Mouse (Mus musculus) thymus, postnatal 25 days (tissue): Measurements from ENCODE around the gene Nxn.

Experiments used
- DNase-seq: peaks from one replicate; pipeline ENCODE4 v3.0.0; 2022

Nxn gene

DNA sequence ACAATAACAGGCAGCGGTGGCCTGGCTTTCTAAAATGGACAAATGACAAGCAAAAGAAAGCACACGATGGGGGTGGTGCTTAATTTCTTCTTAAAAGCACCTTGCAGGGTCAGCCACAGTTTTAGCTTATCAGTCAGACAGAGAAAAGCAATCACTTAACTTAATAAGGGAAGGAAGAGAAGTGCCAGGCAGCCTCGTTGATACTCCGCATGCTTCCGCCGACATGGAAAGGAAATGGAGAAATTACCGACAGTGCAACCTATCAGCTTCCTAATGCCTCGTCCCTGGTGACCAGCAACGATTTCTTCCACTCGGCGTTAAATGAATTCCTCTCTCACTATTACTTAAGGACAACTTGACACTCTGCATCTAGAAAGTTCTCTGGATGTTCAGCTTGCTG is 70.9 kb downstream of the Nxn start:
- DNase-seq = no peak

DNA sequence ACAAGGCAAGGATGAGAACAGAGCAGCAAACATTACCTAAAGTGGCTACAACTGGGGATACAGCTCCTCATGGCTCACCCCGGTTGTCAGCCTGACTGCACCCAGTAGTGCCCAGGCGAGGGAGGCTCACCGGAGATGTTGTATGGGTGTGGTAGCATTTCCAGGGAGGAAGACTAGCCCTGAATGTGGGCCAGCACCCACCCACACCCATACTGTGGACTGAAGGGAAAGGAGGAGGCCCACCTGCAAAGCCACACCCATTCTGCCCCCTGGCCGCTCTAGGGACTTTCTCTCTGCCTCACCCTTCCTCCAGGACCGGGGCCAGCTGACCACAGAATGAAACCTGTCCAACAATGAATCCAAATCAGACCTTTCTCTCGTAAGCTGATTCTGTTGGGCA is 72.3 kb downstream of the Nxn start:
- no peak for DNase-seq

DNA sequence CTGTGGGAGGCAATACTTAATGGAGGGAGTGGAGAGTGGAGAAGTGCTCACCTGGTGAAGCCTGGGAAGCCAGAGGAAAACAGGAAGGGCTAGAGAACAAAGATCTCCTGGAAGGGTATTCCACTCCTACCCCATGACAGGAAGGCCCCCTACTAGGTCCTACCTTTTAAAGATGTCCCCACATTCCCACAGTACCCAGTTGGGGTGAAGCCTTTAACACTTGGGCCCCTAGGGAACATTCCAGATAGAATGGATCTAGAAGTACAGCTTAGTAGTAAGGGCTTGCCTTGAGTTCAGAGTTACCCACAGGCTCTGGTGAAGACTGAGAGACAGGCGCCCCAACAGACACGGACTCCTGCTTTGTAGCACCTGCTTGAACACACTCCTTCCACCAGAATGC is 72.9 kb downstream of the Nxn start:
- DNase-seq = no peak

DNA sequence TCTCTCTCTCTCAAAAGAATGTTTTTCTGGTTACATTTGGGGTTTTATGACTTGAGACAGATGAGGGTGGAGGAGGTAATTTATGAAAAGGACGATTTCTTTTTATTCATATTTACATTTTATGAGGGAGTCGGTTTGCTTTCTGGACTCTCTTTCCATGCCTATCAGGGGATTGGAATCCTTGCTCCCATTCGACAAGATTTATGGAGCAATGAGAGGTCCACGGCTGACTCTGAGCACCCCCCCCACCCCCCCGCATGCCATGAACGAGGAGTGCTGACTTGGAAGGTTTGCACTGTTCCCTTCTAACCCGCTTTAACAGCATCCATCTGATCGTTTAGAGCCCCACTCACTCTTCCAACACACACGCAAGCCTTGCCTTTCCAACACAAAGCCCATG is 74.1 kb downstream of the Nxn start:
- DNase-seq = no peak

DNA sequence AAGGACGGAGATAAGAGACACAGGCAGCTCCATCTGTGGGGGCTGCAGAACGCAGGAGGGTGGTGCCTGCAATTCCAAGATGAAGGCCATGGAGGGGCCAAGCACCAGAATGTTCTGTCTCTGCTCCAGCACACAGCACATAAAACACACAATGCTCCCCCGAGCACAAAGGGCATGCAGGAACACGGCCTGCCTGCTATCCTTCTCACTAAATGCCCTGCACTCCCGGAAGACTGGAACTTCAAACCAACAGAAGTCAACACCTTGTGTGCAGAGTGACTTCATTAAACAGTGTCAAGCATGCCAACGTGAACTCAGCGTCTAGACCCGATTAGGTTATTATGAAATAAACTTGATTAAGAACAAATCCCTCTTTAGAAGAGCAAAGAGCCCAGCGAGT is 74.7 kb downstream of the Nxn start:
- DNase-seq = no peak

DNA sequence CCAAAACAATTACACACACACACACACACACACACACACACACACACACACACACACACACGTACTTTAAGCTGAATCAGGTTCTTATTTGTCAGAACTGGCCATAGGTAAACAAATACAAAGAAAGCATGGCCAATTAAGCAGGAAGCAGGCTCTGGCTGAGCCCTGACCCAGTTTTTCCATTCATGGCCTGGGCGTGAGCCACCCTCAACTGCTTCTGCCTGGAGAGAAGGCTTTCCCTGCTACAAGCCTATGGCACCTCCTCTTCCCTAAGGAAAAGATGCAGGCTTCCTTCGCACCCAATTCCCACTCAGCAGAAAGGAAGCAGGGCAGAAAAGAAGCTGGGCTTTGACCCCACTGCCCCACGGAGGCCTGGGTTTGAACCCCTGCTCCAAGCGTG is 76.0 kb downstream of the Nxn start:
- no peak for DNase-seq

DNA sequence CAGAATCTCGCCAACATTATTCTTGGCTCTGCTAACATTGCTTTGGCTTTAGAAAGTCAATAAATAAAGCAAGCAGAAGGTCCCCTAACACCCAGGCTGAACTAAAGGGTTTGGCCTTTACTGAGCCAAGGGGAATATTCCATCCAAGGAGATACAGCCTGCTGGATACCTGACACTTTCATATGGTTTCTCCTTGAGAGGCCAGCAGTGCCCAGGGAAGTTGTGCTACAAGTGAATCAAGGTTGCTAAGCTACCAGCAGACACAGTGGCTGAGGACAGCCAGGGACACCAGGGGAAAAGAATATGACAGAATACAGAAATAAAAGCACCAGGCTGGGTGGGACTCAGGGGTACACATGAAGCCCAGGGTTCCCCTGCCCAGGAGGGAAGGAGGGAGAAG is 76.9 kb downstream of the Nxn start:
- no peak for DNase-seq

DNA sequence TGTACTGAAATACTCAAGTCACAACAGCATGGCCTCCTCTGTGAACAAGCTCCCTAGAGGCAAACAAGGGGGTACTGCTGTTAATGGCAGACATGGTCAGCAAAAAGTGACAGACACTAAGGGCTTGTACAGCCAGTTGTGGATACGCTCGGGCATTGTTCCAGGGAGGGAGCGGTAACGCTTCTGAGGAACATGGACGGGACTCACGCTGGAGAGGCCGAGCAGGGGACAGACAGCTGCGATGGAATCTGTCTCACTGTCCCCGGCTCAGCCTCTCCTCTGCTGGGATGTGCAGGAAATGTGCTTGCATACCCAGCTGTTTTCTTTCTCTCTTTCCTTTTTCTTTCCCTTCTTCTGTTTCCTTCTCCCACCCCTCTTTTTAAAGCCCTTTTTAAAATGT is 78.5 kb downstream of the Nxn start:
- no peak for DNase-seq

DNA sequence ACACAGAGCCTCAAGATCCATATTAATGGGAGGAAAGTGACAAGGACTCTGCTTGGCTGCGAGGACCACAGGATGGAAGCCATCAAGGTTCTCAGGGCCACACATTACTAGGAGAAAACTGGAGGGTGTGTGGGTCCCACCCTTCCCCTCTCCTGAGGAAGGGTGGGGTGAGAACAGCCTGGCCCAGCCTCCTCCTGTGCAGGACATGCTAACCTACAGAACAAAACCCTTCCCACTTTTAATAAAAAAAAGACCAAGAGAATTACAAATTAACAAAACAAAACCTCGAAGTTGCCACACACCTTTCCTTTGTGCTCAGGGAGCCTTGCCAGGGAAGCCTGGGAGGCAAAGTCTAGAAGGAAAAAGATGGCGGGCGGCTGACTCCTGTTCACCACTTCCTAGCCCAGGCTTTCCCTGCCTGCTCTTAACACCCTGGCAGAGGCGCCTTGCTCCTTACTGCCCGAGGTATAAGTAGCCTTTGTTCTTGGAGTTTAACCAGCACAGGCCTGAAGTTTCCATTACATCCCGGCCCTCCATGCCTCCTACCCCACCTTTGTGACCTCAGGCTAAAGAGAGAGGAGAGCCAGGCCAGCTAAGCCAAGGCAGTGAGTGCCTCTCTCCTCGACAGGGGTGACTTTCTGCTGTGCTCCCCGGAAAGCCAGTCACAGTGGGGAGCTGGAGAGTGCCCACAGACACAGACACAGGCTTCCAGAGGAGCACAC is 79.1 kb downstream of the Nxn start:
- no peak for DNase-seq

DNA sequence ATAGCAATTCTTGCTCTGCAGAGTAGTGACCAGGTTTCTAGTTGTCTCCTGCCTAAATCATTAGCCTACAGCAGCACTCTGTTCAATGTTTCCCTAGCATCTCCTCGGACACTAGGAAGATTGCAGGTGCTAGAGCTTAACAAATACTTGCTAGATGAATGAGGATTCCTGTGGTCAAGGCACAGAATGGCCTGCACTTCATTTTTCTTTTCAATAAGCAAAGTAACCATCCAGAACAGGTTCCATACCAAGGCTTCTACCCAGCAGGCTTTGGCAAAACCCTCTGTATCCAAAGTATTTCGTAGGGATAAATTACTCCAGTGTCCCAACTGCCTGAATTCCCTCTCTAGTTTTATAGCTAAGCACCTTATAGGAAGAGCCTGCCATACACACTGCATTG is 81.0 kb downstream of the Nxn start:
- DNase-seq = no peak

DNA sequence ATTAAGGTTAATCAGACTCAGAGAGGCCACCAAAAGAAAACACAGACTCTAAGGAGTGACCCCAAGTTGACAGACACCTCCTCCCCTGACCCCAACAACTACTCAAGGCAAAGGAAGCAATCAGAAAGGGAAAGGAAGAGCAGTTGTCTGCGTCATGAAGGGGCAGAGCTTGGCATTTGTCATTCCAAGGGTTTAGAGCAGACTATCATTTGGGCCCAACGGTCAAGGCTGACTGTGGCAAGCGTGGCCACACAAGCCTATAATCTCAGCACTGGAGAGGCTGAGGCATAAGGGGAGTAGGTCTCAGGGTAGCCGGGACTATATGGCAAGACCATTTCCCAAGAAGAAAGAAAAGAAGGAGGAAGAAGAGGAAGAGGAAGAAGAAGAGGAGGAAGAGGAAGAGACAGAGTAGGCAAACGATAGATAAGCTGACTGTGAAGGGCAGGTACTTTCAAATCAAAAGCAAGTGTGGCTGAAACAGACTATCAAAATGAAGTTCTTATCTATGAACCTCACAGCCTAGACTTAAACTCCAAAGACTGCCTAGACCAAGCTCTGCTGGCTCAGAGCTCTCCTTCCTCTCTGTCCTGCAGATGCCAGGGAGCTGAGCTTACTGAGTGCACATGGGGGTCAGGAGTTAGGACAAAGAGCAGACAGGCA is 83.0 kb downstream of the Nxn start:
- no peak for DNase-seq

DNA sequence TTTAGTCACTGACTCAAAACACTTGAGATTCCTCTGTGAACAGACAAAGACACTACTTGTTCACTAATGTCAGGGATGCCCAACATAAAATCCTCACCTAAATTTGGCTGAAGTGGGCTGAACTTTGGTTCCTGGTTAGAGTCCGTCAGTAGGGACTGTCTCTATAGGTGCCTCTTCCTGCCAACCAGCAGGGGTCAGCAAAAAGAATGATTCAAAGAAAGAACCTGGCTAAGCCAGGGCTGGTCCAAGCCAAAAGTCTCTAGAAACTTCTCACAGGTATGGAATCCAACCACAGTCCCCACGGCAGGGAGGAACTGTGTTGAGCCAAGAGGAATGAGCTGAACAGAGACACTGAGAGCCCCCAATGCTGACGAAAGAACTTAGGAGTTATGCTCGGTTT is 84.2 kb downstream of the Nxn start:
- DNase-seq = peak; percentile 3

DNA sequence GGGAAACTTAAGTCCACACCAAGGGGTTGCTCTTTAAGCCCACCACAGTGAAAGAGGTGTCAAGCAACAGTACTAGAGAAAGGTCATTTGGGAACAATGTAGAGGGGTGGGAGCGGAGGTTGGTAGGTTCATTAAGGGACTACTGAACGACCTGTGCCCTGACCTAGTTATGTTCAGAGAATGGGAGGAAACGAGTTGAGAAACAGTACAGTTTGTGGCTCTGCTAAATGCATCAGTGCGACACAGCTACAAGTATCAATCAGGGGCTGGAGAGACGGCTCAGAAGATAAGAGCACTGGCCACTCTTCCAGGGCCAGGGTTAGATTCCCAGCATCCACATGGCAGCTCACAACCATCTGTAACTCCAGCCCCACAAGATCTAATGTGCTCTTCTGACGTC is 84.8 kb downstream of the Nxn start:
- no peak for DNase-seq

DNA sequence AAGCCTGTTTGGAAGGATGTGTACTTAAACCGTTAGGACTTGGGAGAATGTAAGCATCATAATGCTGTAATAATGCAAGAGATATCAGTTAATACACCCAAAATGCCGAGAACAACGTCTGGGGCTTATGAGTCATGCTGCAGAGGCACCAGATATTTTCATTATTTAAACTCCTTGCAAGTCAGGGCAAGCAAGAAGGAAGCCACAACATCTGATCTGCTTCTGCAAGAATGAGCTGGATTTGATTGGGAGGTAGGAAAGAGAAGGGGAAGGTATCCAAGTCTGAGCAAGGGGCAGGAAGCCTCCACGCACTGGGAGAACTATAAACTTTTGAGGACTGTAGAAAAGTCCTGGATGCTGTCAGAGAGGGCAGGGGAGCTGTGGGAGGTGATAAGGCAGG is 86.1 kb downstream of the Nxn start:
- DNase-seq = no peak

DNA sequence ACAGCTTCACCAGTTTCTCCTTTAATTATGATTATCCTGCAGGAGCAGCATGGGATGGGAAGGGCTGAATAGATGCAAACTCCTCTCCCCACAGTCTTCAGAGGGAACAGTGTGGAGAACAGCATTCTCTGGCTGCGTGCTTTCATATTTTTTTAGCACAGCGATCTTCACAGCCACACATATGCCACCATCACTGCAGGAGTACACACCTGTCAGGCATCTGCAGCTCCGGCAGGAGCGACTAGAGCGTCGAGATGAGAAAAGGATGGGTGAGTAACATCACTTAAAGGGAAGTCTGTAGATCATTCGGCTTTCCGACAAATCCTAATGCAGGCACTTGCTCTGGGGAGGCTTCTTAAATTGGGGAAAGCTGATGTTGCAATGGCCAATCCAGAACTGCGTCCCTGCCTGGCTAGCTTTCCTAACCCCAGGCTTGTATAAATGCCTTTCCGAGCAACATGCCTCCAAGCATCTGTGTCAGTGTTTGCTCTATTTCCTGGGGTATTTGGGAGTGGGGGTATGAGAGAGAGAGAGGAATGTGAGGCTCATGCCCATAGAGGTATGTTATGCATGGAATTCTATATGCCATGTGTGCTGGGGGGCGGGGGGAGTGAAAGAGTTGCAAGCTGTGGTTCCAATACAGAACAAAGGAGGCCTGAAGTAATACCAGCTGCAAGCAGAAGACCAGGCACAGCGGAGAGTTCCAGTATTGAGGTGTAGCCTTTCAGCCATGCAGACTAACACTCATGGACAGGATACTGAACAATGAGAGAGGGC is 87.5 kb downstream of the Nxn start:
- DNase-seq = no peak

DNA sequence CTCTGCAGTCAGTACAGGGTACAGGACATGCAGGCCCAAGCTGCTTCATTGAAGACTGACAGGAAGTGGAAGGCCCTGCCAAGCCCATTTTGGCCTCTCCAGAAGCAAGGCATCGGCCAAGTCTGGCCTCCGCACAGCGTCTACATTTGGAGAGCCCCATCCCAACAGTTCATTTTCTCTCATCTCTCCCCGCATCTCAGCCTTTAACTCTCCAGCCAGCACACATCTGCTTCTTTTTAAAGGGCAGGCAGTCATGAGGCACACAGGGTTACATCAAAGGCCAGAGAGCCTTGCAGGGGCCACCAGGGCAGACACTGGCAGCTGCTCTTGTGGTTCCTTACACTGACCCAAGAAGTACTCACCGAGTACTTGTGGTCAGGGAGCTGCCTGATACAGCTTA is 89.1 kb downstream of the Nxn start:
- no peak for DNase-seq

DNA sequence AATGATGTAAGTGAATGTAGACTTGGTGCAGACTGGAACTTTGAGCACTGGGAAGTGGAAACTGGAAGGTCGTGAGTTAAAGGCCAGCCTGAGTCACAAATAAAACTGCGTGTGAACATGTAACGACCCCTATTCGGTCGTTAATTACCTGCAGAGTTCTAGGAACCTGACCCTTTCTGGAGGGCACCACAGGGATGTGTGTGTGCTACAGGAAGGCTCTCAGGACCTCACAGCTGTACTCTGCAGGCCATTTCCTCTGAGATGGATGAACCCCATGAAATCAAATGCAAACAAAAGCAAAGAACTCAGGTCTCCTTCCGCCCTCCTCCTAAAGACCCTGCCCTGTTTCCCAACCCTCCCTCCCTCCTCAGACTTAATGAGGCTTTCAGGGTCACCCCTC is 89.9 kb downstream of the Nxn start:
- no peak for DNase-seq

DNA sequence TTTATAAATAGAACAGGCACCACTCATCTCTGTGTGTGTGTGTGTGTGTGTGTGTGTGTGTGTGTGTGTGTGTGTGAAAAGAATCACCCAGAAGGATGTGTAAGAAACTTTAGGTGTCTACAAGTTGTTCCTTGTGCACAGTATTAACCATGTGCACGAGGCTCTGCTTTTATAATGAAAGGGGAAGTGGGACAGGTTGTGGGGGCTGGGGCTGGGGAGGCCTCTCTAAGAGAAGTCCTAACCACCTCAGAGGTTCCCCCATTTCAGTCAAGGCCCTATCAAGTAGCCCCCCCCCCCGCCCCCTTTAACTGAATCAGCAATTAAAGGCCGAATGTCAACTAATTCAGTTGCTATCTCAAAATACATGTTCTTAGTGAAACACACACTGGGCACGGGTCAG is 92.2 kb downstream of the Nxn start:
- no peak for DNase-seq

DNA sequence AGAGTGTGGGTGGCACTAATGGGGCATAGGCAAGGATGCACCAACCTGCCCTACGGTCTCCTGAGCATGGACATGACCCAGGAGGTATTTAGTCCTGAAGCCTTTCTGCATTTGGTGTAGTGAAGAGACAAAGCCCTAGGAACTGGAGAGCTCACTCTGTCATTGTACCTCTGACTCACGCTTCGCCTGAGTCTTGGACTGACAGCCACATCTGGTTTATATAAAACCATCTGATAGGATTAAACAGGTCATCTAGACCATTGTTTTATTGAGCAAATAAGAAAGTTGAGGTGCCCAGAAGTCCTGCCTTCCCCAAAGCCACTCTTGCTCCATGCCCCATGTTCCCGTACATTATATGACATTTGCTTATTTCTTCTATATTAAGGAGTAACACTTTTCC is 93.4 kb downstream of the Nxn start:
- no peak for DNase-seq

DNA sequence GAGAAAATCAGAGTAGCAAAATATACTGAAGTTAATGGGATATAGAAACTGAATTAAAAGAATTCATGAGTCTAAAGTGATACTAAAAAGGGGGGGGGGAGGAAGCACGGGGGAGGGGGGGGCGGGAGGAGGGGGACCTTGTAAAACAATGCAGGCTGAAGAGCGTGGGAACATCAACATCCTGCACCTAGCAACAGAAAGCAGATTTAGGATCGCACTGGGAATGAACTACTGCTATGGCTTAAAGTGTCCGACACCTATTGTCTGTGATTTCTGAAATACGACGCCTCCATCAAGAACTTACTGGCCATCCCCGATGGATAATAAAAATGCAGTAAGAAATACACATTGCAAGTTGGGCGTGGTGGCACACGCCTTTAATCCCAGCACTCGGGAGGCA is 95.6 kb downstream of the Nxn start:
- DNase-seq = no peak

DNA sequence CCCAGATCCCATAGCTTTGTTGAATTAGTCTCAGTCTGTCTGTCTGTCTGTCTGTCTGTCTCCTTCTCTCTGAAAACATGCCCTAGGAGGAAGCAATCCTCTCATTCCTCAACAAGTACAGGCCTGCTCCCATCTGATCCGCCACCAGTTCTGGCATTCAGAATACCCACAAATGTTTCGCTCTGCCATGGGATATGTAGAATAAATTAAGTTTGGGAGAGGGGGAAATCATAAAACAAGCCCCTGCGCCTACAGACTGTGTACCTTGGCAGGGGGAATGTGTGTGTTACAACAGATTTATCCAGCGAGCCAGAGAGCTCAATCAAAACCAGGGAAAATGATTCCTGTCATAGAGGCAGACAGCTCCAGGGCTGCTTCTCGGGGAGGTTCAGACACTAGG is 98.1 kb downstream of the Nxn start:
- DNase-seq = no peak

DNA sequence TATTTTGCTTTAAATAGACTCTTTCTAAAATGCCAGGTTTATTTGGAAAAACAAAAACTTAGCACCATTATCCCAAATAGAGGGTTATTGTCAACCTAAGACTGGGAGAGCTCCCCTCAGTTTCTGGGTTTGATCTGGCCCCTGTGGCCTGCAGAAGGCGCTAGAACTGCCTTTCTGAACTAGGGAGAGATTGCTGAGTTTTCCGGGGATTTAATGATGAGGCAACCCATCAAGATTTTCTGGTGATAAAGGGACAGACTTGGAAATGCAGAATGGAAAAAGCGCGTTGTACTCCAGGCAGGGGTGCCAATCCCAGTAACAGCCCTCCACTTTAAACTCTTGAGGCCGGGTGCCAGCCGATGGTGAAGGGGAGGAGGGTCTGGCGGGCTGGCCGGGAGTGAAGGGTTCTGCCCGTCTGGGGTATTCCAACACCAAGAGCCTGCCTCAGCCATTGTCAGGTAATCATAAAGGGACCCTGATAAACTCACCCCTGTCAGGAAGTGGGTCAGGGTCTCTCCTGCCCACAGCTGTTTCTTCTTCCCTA is 100.4 kb downstream of the Nxn start:
- DNase-seq = no peak

DNA sequence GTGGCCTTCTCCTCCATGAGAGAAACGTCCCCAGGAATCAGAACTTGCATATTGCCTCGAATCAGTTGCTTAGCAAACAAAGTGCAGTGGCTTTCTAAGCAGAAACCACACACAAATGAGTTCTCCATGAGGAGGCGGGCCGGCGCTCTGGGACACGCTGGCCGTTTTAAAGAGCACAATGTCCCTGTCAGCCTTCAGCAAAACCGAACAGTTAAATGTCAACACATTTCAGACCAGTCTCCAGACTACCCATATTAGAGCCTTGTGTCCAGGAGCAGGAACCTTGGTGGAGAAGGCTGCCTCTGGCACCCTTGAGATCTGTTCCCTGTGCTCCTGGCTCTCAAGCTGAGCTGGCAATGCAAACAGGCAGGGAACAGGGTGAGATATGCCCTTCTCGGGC is 101.7 kb downstream of the Nxn start:
- DNase-seq = no peak

DNA sequence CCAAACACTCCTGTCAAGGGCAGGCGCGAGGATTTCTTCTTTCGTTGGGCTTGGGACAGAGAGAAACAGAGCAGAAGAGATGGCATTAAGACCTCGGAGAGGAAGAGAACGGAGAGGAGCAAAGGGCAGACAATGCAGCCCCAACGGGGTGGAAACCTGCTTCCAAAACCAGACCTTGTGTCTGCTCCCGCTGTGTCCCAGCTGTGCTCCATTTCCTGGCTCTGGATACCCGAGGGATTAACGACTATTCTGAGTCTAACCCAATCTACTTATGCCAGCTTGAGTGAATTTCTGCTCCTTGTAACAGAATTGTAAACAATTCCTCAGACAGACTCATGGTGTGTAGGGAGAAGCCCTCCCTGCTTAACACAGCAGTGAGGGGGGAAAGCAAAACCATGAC is 104.1 kb downstream of the Nxn start:
- no peak for DNase-seq
